Mouse (Mus musculus): ENCODE data around the gene Porcn.

The Porcn gene

DNA sequence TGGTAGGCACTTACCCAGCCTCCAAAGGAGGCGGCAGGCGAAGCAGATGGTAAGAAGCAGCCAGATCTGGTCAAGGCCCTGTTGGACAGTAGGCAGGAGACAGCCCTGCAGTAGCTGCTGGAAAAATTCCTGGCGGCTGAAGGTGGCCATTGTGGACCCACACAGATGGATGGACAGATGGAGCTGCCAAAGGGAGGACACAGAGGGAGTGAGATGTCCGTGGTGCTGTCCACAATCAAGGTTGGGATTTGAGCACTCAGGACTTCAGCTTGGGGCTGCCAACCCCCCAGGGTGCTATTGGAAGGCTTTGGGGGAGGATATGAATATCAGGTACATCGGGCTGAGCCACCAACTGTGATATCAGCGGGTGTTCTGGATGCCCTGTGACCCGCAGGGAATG, 774 bp downstream of the Porcn start:
- no peak for DNase-seq

DNA sequence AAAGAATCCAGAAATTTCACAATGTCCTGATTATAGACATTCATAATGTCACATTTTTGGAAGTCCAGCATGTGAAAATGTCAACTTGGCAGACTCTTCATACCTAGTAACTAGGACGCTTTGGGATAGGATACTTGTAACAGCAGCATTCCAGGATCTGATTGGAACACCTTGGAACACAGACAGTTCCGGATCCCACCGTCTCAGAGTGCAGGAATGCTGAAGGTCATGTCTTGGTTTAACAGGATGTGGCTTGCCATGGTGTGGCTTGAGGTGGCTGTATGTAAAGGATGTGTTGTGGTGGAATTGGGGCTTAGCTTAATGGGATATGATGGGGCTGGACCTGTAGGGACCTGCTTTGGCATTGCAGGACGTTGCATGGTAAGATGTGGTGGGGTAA, 1.2 kb downstream of the Porcn start:
- no peak for DNase-seq

DNA sequence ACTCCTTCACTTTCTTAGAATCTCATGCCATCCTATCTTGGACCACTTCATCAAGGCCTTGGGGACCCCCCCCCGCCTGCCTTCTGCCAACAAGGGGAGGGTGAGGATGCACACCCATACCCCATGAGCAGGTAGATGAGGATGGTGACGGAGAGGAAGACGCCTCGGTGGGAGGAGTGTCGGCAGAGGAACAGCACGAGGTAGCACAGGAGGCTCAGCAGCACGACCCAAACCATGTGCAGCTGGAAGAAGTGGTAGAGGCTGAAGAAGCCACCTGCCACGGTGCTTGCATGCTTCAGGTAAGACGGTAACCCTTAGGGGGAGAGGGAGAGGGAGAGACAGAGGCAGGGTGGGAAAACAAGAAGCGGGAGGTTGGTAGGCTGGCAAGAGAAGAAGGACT, 2.2 kb downstream of the Porcn start:
- DNase-seq = no peak

DNA sequence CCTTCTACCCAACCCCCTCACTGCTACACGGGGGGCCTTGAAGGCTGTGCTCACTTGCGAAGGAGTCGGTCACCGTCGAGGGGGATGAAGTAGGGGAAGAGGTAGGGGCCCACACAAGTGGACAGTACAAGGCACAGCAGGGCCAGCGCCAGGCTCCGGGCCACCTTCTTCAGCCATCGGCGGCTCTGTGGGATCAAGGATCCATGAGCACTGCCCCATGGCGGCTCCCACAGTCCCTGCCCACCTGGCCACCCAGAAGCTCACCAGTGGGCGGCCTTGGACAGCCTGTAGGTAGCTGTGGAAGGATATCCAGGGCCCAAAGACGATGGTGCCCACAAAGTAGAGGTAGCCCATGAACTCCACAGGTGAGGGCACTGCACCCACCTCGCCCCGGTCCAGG, 3.2 kb downstream of the Porcn start:
- DNase-seq = no peak

DNA sequence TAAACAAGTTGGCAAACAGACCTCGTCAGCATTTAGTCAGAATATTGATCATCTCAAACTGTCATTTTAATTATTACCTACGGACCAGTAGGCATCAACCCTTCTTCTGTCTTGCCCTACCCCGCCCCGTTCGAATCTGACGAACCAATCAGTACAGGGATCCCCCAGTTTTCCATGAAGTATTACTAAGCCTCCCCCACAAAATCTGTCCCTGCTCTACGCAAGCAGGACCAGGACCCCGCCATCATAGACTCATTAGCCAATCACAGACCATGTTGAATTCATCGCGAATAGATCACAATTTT, 13.0 kb downstream of the Porcn start, which contains the start of gene Ebp:
TSS of gene Ebp (minus strand) at position 94 of the 305 bp plus-strand sequence.
- DNase-seq = peak; percentile 30

DNA sequence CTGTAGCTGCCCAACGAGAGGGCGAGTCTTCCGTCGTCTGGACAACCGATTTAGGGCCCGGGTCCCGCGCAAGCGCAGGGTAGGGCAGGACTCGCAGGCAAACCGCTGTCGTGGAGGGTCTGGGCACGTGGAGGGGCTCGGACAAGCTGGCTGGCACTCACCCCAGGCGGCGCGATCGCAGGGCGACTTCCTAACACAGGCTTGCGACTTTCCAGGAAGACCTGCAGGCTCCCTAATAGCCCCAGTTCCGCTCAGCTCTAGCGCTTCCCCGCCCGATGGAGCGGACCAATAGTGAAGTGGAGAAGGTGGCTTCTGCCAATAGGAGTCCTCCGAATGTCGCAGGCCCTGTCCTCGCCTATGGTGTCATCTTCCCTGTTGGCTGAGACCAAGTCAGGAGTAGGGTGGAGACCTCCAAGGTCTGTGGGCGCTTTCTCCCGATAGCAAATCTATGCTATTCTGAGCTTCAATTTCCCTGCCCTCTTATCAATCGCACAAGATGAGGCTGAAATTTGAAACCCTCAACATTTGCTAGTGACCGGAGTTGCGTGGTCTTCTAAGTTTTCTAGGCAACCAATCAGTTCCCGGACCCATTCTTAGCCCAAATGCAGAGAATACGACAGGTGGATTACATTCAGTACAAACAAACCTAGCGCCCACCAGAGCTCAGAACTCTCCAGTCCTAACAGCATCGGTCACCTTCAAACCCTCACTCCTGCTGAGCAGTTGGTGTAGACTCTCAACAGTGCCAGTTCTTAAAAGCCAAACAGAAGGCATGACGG, 13.5 kb downstream of the Porcn start:
- peak; percentile 63 for DNase-seq

DNA sequence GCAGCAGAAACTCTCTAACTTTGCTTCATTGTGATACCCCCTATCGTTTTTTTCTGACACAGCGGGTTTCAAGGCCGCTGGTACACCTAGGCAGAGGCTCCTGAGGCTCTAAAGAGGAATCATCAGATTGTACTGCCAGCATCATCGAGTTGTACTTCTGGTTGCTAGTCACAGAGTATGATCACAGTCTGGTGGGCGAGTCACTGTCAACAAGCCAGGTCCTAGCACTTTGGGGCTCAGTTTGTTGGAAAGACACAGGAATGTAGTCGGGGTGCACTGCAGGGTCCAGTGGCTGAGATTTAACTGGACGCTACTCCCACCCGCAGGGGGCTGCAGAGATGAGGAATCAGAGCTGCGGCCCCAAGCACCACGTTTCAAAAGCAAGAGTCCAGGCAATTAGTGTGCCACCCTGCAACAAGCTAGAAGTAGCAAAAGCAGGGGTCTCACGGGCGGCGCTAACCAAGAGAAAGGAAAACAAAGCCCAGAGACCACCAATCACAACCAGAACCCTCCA, 14.1 kb downstream of the Porcn start:
- no peak for DNase-seq

DNA sequence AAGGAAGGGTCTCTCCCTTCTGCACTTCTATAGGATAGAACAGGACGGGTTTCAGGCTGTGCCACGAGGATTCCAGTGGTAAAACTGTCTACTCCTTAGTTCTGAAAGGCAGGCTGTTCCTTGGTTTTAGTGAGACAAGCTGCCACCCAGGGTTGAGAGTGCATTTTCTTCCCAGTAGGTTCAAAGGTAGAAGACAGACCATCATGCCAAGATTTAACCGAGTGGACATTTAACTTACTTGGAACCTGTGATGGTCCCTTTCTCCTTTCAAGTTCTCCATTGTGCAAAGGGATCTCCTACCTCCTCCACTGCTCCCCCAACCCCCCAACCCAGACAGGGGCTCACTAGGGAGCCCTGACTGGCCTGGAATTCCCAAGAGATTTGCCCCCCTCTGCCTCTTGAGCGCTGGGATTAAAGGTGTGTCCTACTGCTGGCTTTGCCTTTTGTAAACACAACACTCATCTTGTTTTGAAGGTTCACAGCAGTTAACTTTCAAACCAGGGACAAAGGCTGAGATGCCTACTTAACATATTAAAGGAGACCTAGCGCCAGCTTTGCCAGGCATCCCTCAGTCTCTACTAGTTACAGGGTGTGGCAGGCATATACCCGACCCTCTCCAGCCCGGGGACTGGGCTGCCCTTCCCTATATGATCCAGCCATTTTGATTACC, 23.3 kb downstream of the Porcn start:
- no peak for DNase-seq

DNA sequence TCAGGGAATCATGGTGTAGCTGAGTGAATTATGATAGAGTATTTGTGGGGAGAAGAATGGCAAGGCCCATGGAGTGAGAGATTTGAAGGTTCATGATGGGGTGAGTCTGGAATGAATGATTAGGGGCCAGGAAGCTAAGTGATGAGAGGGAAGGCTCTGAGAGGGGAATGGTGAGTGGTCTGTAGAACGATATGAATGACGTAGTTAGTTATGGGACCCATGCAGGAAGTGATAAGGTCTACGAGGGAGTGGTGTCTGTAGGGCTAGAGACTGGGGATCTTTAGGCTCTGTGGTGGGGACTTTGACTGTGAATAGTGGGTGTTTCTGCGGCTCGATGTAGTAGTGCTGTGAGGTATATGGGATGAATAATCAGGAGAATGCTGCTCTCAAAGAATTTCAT, 26.7 kb downstream of the Porcn start:
- no peak for DNase-seq

DNA sequence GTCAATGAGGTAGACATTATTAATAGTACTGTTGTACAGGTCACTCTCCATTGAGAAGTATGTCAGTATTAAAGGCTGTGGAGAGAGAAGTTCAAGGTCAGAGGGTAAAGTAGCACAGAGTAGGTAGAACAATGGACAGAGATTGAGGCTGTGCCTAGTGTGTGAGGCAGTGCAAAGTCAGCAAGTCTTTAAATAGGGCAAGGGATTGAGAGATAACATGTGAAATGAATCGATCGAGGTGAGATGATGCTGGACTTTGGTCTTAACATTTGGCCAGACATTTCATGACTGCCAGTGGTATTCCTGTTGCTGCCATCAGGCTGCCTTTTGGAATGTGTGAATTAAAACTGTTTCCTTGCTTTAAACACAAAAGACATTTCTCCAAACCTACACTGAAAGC, 27.5 kb downstream of the Porcn start:
- DNase-seq = no peak

DNA sequence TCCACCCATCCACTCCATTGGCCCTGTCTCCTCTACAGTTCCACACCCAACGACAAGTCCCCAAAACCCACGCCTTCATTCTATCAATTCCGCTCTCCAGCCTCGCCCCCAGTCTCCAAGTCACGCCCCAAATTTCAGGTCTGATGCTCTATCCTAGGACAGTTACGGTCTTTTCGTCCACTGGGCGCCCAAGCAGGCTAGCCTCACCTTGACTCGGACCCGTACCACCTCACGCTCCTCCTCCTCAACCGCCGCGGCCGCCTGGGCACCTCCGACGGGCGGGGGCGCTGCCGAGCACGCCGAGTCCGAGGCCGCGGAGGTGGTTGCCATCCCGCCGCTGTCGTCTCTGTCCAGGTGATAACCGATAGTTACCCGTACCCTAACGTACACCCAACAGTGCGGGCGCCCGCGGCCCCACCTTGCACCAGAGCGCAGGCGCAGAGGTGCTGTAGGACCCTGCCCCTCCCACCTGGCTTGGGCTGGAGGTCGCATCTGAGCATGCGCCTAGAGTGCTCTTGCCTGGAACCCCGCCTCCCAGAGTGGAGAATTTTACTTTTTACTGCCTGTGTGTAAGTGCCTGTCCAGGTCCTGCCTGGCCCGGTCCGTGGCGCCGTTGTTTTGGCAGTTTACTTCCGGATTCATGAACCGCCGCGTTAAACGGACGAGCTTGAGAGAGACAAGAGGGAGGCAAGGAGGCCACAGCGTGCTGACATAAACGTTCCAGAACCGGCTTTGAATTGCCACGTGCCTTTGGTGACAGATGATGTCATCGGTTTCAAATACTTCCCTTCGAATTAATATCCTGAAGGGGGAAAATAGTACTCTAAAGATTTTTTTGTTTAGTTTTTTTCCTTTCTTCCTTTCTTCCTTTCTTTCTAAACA, 30.6 kb downstream of the Porcn start, which contains the start of gene Tbc1d25:
TSS of gene Tbc1d25 (minus strand) at position 678 of the 882 bp plus-strand sequence.
- DNase-seq = peak; percentile 72

DNA sequence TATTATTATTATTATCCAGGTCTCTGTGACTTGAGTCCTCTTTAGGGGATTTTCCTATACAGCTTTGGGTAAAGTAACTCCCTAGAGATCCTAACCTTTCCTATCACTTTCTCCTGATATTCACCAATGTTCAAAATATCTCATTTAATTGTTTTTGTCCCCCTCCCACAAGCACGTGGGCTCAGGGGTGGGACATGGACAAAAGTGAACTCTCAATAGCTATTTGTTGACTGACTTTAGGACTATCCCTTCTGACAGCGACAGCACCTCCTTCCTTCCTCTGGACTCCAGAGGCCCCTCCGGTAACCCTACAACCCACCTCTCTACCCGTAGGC, 31.2 kb downstream of the Porcn start:
- no peak for DNase-seq

DNA sequence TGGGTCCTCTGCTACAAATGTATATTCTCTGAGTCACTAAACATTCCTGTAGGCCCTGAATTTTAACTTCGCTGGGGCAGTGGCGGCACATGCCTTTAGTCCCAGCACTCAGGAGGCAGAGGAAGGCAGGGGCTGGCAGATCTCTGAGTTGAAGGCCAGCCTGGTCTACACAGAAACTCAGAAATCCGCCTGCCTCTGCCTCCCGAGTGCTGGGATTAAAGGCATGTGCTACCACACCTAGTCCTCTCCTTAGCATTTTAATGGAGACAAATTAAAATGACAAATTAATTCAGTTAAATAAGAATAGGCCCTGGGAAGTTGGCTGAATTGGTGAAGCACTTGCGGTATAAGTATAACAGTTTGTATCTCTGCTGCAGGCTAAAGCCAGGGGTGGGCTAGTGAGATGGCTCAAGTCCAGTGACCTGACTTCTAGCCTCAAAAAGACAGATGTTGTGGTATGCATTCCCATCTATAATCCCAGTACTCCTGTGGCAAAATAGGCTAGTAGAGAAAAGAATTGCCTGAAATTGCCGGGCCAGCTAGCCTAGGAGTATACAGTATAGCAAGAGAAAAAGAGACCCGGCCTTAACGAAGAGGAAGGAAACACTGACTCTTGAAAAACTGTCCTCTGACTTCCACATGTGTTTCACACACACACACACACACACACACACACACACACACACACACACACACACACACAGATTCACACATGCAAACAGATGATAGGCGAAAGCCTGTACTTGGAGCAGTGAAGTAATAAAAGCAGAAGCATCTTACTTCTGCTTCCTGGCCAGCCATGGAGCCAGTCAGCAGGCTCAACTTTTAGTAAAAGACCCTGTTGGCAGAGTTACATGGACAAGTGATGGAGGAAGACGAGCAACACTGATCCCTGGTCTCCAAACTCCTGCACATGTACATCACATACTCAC, 38.3 kb downstream of the Porcn start:
- DNase-seq = no peak

DNA sequence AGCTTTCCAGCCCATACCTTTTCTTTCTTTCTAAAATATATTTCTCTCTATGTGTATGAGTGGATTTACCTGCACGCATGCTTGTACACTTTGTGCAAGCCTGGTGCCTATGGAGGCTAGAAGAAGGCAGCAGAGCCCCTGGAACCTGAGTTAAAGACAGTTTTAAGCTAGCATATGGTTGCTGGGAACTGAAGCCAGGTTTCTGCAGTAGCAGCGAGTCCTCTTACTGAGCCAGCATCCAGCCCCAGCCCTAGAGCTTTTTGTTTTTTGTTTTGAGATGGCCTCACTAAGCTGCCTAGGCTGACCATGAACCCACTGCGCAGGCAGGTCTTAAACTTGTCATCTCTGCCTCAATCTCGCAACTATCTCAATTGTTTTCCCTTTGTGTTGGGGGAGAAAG, 41.9 kb downstream of the Porcn start:
- DNase-seq = no peak

DNA sequence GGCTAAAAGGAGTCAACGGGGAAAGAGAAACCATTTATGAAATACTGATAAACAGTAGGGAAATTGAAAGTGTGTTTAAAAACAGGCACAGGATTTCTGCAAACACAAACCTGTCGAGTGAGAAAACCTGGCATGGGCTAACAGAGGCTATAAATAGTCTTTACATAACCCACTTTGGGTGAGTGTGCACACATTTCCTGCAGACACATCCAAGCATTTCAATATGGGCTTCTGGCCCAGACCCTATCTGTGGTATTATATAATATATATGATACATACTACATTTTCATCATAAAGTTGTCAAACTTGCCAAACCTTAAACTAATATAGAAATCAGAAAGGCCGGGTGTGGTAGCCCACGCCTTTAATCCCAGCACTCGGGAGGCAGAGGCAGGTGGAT, 43.2 kb downstream of the Porcn start:
- DNase-seq = no peak

DNA sequence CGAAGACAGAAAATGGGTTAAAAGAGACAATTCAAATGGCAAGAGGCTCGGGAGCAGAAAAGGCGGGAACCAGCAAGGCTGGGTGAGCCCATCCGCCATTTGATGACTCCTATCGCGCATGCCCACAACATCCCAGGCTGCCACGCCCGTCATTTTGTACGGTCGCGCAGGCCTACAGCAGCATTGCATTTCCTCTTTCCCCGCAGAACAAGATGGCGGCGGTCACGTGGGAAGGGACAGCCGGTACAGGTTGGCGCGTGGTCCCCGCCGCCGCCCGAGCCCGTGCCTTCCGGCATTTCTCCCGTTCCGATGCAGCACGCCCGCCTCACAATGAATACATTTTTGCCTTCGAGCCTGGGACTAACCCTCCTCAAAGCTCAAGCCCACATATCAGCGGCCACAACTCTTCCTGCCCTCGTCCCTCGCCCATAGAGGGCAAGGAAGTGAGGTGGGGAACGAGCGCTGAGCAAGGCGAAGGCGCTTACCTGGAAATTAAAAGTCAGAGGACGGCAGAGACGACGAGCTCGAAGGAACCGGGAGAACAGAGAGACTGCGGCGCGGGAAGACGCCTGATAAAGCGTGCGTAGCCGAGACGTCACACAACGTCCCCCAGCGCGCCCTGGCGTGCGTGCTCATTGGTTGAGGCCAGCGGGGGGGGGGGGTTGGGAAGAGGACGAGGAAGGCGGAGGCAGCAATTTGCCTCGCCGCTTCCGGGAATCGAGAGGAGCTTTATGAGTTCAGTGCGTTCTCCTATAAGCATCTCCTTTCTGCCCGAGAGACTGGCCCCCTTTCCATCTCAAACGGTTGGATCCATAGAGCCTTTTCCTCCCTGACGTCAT, 61.0 kb downstream of the Porcn start, which contains the start of gene Rbm3:
TSS of gene Rbm3 (minus strand) at position 728 of the 839 bp plus-strand sequence.
- peak; percentile 84 for DNase-seq
